ENCODE assay signal across 20 mouse cellular contexts in the genomic region with DNA sequence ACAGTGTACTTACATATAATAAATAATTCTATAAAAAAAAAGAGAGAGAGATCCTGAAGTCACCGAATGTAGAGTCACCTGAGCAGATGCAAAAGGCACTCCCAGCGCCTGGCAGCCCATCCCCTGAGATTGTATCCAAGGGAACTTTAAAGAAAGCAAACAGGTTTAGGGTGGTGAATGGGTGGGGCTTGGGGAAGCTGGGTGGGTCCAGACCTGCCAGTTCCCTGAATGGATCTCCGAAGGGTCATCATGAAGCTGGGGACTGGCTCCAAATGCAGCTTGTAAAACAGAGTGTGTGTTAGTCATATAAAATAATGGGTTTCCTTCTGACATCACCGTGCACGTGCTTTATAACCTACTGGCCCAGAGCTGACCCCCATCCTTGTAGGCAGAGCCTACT. TPM values are rescaled to one million over a fixed set of nuclear protein-coding genes. Genes with fewer than 3 reads are reported as not detected.
A peak's percentile ranks its signal among the peaks of the same experiment; 100 is the strongest.
DNase-seq lines count a peak whose midpoint lies in the region; ATAC-seq and TF ChIP-seq lines count a peak whose summit lies in the region.
"Had no signal": no experiment of that assay in that cellular context is flagged by ENCODE, and none has a peak within 500 bp of the region (broad histone marks: within the 10 kb centered on the region; RNA-seq: fewer than 3 reads in every experiment).

No protein-coding gene starts in this region.

- TF ChIP-seq EP300 in MEL (IDR thresholded peaks at IDR 0.05; ENCODE audit: low read depth in 1 of 2, low read length in 2 of 2), result no peak

- H3K4me3 ChIP-seq in liver, embryonic 12.5 days, result no peak overlapping the region
- H3K4me3 ChIP-seq in liver, embryonic 11.5 days (ENCODE audit: low read depth, low read length), result no peak overlapping the region
- no peak overlapping the region for H3K4me3 ChIP-seq in MEL (ENCODE audit: control insufficient read depth in 1 of 2, insufficient read depth in 1 of 2, low read depth in 2 of 2, low read length in 2 of 2)
- no peak overlapping the region for H3K4me3 ChIP-seq in stomach, embryonic 16.5 days (replicated peaks; ENCODE audit: low read length)

- no peaks in the 10 kb centered on the region for H3K27me3 ChIP-seq in liver, embryonic 12.5 days (replicated peaks)
- peaks cover 2% of the 10 kb centered on the region for H3K27me3 ChIP-seq in liver, embryonic 11.5 days (replicated peaks; ENCODE audit: control insufficient read depth, insufficient read depth, low read length)
- no peaks in the 10 kb centered on the region for H3K27me3 ChIP-seq in MEL (ENCODE audit: control insufficient read depth in 1 of 2, insufficient read depth in 2 of 2, low read length in 2 of 2)
- H3K27me3 ChIP-seq in stomach, embryonic 16.5 days (ENCODE audit: control insufficient read depth, insufficient read depth, low read length), result 0 out of 2 replicates have a peak, but pooled peaks cover 5% of the 10 kb centered on the region

- 29% methylated on average over 5 of the region's 5 CpGs for WGBS in liver, embryonic 12.5 days (ENCODE audit: insufficient replicate concordance)
- 36% methylated on average over 5 of the region's 5 CpGs for WGBS in liver, embryonic 11.5 days
- WGBS in large intestine, adult 2 months, result 13% methylated on average over 5 of the region's 5 CpGs
- 30% methylated on average over 5 of the region's 5 CpGs for WGBS in stomach, embryonic 16.5 days

- ATAC-seq in liver, embryonic 12.5 days, result no peak
- ATAC-seq in liver, embryonic 11.5 days (replicated peaks; ENCODE audit: low FRiP score), result no peak
- peak; percentile 63; the same call in 1 of the 2 replicates for ATAC-seq in stomach, embryonic 16.5 days (ENCODE audit: insufficient read depth, low FRiP score)
- ATAC-seq: midbrain, embryonic 16.5 days had no signal

- no peak for TF ChIP-seq RAD21 in MEL (IDR thresholded peaks at IDR 0.05; ENCODE audit: low read depth, low read length)

- TF ChIP-seq POLR2A in MEL (IDR thresholded peaks at IDR 0.05; ENCODE audit: control insufficient read depth in 1 of 2, insufficient read depth in 1 of 2, low read depth in 1 of 2, low read length in 2 of 2, poor library complexity in 1 of 2), result no peak

- no peaks in the 10 kb centered on the region for H3K9me3 ChIP-seq in liver, embryonic 12.5 days (replicated peaks)
- H3K9me3 ChIP-seq in liver, embryonic 11.5 days (ENCODE audit: control insufficient read depth, low read length), result no peaks in the 10 kb centered on the region
- no peaks in the 10 kb centered on the region for H3K9me3 ChIP-seq in MEL (replicated peaks; ENCODE audit: insufficient read depth, low read length)
- H3K9me3 ChIP-seq in stomach, embryonic 16.5 days (replicated peaks; ENCODE audit: control insufficient read depth, low read length), result no peaks in the 10 kb centered on the region

- H3K79me2 ChIP-seq in MEL (ENCODE audit: control insufficient read depth, insufficient read depth, low read length, poor library complexity), result no peaks in the 10 kb centered on the region

- H3K36me3 ChIP-seq in liver, embryonic 12.5 days, result peaks cover 10% of the 10 kb centered on the region
- no peaks in the 10 kb centered on the region for H3K36me3 ChIP-seq in liver, embryonic 11.5 days (ENCODE audit: control insufficient read depth, insufficient read depth, low read length)
- peaks cover 0 to 52% of the 10 kb centered on the region in 2 experiments; a peak in 2 of 4 replicates for H3K36me3 ChIP-seq in MEL (ENCODE audit: control insufficient read depth in 1 of 2, insufficient read depth in 2 of 2, low read length in 2 of 2)
- H3K36me3 ChIP-seq in stomach, embryonic 16.5 days (ENCODE audit: control insufficient read depth, insufficient read depth, low read length), result no peaks in the 10 kb centered on the region

- H3K4me1 ChIP-seq in liver, embryonic 12.5 days, result peaks cover 95% of the 10 kb centered on the region
- peaks cover 59% of the 10 kb centered on the region for H3K4me1 ChIP-seq in liver, embryonic 11.5 days (replicated peaks; ENCODE audit: control insufficient read depth, insufficient read depth, low read length)
- peaks cover 22 to 66% of the 10 kb centered on the region in 2 experiments for H3K4me1 ChIP-seq in MEL (ENCODE audit: control insufficient read depth in 1 of 2, insufficient read depth in 2 of 2, low read length in 2 of 2)
- H3K4me1 ChIP-seq in stomach, embryonic 16.5 days (ENCODE audit: control insufficient read depth, insufficient read depth, low read length), result peaks cover 7% of the 10 kb centered on the region; the same call in 1 of the 2 replicates

- peak overlapping the region; percentile 98 for H3K4me2 ChIP-seq in liver, embryonic 12.5 days
- H3K4me2 ChIP-seq in liver, embryonic 11.5 days, result no peak overlapping the region
- H3K4me2 ChIP-seq in stomach, embryonic 16.5 days (ENCODE audit: low read depth, low read length), result no peak overlapping the region
- H3K4me2 ChIP-seq: hindbrain, embryonic 14.5 days; lung, embryonic 14.5 days had no signal

- peak overlapping the region; percentile 98 for H3K27ac ChIP-seq in liver, embryonic 12.5 days
- H3K27ac ChIP-seq in liver, embryonic 11.5 days (ENCODE audit: low read depth, low read length), result no peak overlapping the region
- H3K27ac ChIP-seq in MEL (ENCODE audit: control insufficient read depth, low read depth, low read length), result no peak overlapping the region
- peak overlapping the region; percentile 73 for H3K27ac ChIP-seq in stomach, embryonic 16.5 days (ENCODE audit: low read length)
- H3K27ac ChIP-seq: hindbrain, embryonic 14.5 days had no signal

- no peak for DNase-seq in liver, embryonic 11.5 days (ENCODE audit: low spot score)
- peak; percentile 47 for DNase-seq in MEL (ENCODE audit: low read depth, low spot score)
- peak; percentile 78 for DNase-seq in large intestine, adult 2 months (ENCODE audit: low read depth, low spot score)
- DNase-seq in thymus, postnatal 25 days, result no peak
- no peak for DNase-seq in lung, postnatal 14 days
- DNase-seq: adrenal gland, postnatal 25 days; cerebellum, adult 9-10 months; gastrocnemius, postnatal 14 days; kidney, adult 18-20 months; kidney, postnatal 10 days; lung, embryonic 14.5 days; spleen, adult 18-20 months; thymus, postnatal 36 days had no signal

- peak overlapping the region; percentile 43 for H3K9ac ChIP-seq in liver, embryonic 12.5 days
- H3K9ac ChIP-seq in liver, embryonic 11.5 days (ENCODE audit: low read depth, low read length), result no peak overlapping the region
- H3K9ac ChIP-seq in MEL (ENCODE audit: control insufficient read depth, low read depth, low read length, poor library complexity, severe bottlenecking), result no peak overlapping the region
- no peak overlapping the region for H3K9ac ChIP-seq in stomach, embryonic 16.5 days (ENCODE audit: low read length)
- H3K9ac ChIP-seq: hindbrain, embryonic 14.5 days; lung, embryonic 14.5 days had no signal

- TF ChIP-seq CTCF in MEL (IDR thresholded peaks at IDR 0.05 in 2 of 3, conservative IDR thresholded peaks at IDR 0.05 in 1 of 3; ENCODE audit: control insufficient read depth in 1 of 3, insufficient read depth in 1 of 3, low read depth in 2 of 3, low read length in 3 of 3, poor library complexity in 1 of 3, severe bottlenecking in 1 of 3), result no peak

TF ChIP-seq in MEL, 35 proteins besides CTCF, POLR2A, EP300 and RAD21:
- TF ChIP-seq MXI1 (IDR thresholded peaks at IDR 0.05; ENCODE audit: low read depth, low read length) (0 out of 2 replicates have a peak, but pooled peaks have one; percentile 23), SMC3 (IDR thresholded peaks at IDR 0.05; ENCODE audit: low read depth, low read length) (no peak)

RNA-seq across cellular contexts. Expression of a gene that starts 5.9 kb away (rescaled TPM):
- 13.8 and 14.0 TPM in 2 replicates for polyA plus RNA-seq in liver, embryonic 12.5 days (2016; fragmentation: Nextera tagmentation; extraction: Ambion mirVana)
- 19.7 and 23.3 TPM in 2 replicates for polyA plus RNA-seq in liver, embryonic 11.5 days (2014; fragmentation: Nextera tagmentation; extraction: Ambion mirVana)
- total RNA-seq in MEL (2012; rRNA removed), result 8.2 and 11.9 TPM in 2 replicates
- polyA plus RNA-seq in MEL (2012; ENCODE audit: insufficient read depth in 1 of 2, insufficient read length in 2 of 2, low read depth in 1 of 2, low replicate concordance in 2 of 2, missing spikeins in 1 of 2), result 10 to 100 TPM in 1 of 2 experiments, not detected in 1; 15.1 TPM
- polyA plus RNA-seq in large intestine, adult 2 months (2012; rRNA removed), result 67.3 and 69.4 TPM in 2 replicates
- 22.6 and 25.5 TPM in 2 replicates for polyA plus RNA-seq in stomach, embryonic 16.5 days (2015; fragmentation: Nextera tagmentation; extraction: Ambion mirVana)

RNA-seq across cellular contexts. Expression of a gene that starts 47.3 kb away (rescaled TPM):
- 199 and 203 TPM in 2 replicates for polyA plus RNA-seq in liver, embryonic 12.5 days (2016; fragmentation: Nextera tagmentation; extraction: Ambion mirVana)
- polyA plus RNA-seq in liver, embryonic 11.5 days (2014; fragmentation: Nextera tagmentation; extraction: Ambion mirVana), result 251 and 283 TPM in 2 replicates
- 191 and 205 TPM in 2 replicates for total RNA-seq in MEL (2012; rRNA removed)
- polyA plus RNA-seq in MEL (2012; ENCODE audit: insufficient read depth in 1 of 2, insufficient read length in 2 of 2, low read depth in 1 of 2, low replicate concordance in 2 of 2, missing spikeins in 1 of 2), result 100 to 1,000 TPM; 109 to 233 TPM
- 411 and 537 TPM in 2 replicates for polyA plus RNA-seq in large intestine, adult 2 months (2012; rRNA removed)
- polyA plus RNA-seq in stomach, embryonic 16.5 days (2015; fragmentation: Nextera tagmentation; extraction: Ambion mirVana), result 241 and 263 TPM in 2 replicates

RNA-seq across cellular contexts. Expression of a gene that starts 47.7 kb away (rescaled TPM):
- not detected in 2 replicates for polyA plus RNA-seq in liver, embryonic 12.5 days (2016; fragmentation: Nextera tagmentation; extraction: Ambion mirVana)
- 0.70 TPM in 1 of 2 replicates, not detected in the other for polyA plus RNA-seq in liver, embryonic 11.5 days (2014; fragmentation: Nextera tagmentation; extraction: Ambion mirVana)
- not detected in 2 replicates for total RNA-seq in MEL (2012; rRNA removed)
- not detected for polyA plus RNA-seq in MEL (2012; ENCODE audit: insufficient read depth in 1 of 2, insufficient read length in 2 of 2, low read depth in 1 of 2, low replicate concordance in 2 of 2, missing spikeins in 1 of 2)
- not detected in 2 replicates for polyA plus RNA-seq in large intestine, adult 2 months (2012; rRNA removed)
- polyA plus RNA-seq in stomach, embryonic 16.5 days (2015; fragmentation: Nextera tagmentation; extraction: Ambion mirVana), result 0.69 and 4.2 TPM in 2 replicates
- polyA plus RNA-seq: forebrain, embryonic 11.5 days; hindbrain, embryonic 14.5 days; limb, embryonic 11.5 days; lung, embryonic 14.5 days; testis, adult 2 months had no signal

Comparison
In these comparisons a context has a peak if more than half of its experiments do, and no peak if none do; other contexts are left out.
1. H3K27ac ChIP-seq: peak in liver, embryonic 12.5 days (single experiment) and stomach, embryonic 16.5 days (single experiment); none in liver, embryonic 11.5 days (single experiment) and MEL (single experiment).
2. DNase-seq: peak in MEL (single experiment) and large intestine, adult 2 months (single experiment); none in liver, embryonic 11.5 days (single experiment), thymus, postnatal 25 days (single experiment) and lung, postnatal 14 days (single experiment).